Mouse (Mus musculus) hindbrain, embryonic 15.5 days (tissue): ENCODE results near the gene Notch1. TPM values are rescaled to one million over a fixed set of nuclear protein-coding genes. Genes with fewer than 3 reads are reported as not detected.

Experiments
- ATAC-seq: fragments of 200-750 bp; cut with Nextera tagmentation; 2 replicates; pipeline ENCODE4 v1.8.0; 2017; ENCODE audit warnings: low read depth, moderate number of reproducible peaks, moderate TSS enrichment; ENCODE audit not compliant: low FRiP score
- H3K27ac ChIP-seq: fragments of 300-500 bp; sonication (generic); replicated peaks from 2 replicates; pipeline ENCODE4 v1.5.1; 2015; ENCODE audit warnings: mild to moderate bottlenecking, inconsistent platforms
- H3K27me3 ChIP-seq: fragments of 300-500 bp; sonication (generic); 2 replicates; pipeline ENCODE4 v1.6.1; 2015; ENCODE audit warnings: control low read depth, inconsistent platforms
- H3K36me3 ChIP-seq: fragments of 300-500 bp; sonication (generic); 2 replicates; pipeline ENCODE4 v1.6.1; 2015; ENCODE audit warnings: control low read depth, inconsistent platforms
- H3K4me1 ChIP-seq: fragments of 300-500 bp; sonication (generic); replicated peaks from 2 replicates; pipeline ENCODE4 v1.6.1; 2015; ENCODE audit warnings: control low read depth, inconsistent platforms
- H3K4me2 ChIP-seq: fragments of 300-500 bp; sonication (generic); 2 replicates; pipeline ENCODE4 v1.6.1; 2015; ENCODE audit warnings: moderate library complexity, mild to moderate bottlenecking, inconsistent platforms
- H3K4me3 ChIP-seq: fragments of 300-500 bp; sonication (generic); 2 replicates; pipeline ENCODE4 v1.5.1; 2015; ENCODE audit warnings: mild to moderate bottlenecking, inconsistent platforms
- H3K9ac ChIP-seq: fragments of 300-500 bp; sonication (generic); 2 replicates; pipeline ENCODE4 v1.6.1; 2015; ENCODE audit warnings: inconsistent platforms
- H3K9me3 ChIP-seq: fragments of 300-500 bp; sonication (generic); 2 replicates; pipeline ENCODE4 v1.6.1; 2016; ENCODE audit warnings: control low read depth, inconsistent platforms
- WGBS: fragments of 180-500 bp; shearing (Covaris S2); methylation state at CpG from one replicate; pipeline ENCODE4 v1.1.7; 2015; 5-methylcytosine and 5-hydroxymethylcytosine counted together
- polyA plus RNA-seq: library from polyadenylated mRNA; unstranded; fragments of >200 nt; fragmentation: Nextera tagmentation; extraction: Ambion mirVana; gene quantifications from 2 replicates; pipeline ENCODE4 v1.2.1, GENCODE M21; 2015

The Notch1 gene
- polyA plus RNA-seq, 1 experiment from 2014 or later, result 16.3 TPM

DNA sequence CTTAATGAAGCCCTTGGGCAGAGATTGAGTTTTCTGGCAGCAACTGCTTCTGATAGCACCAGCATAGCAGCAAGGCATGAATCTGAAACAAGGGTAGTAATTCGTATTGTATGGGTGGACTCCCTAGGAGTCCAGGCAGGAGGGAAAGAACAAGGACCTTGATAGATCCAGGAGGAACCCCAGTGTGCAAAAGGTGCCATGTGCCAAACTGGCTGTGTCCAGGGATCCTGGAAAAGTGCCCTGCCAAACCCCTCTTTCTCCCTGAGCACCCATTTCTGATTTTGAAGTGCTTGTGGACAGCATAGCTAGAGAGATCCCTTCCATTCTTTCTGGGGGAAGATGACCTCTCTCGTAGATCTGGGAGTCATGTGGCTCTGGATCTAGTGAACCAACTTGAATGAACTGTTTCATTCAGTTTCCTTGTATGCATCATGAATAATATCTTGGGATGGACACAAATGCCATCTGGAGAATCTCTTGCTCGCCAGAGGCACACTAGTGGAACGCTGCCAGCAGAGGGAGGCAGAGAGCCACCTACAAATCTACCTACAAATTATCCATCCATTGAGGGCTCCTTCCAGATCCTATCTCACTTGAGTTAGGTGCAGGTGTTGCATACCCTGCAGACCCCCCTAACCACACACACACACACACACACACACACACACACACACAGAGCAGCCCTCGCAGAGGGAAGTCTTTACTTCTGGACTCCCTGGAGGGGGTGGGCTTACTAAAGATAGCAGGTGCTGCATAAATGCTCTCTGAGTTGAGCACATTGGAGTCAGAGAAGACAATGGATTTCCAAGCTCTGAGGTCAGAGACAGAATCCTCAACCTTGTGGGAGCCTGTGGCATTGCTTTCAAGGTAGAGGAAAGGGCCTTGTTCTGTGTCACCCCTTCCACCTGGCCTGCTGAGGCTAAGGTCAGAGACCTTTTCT, 67.1 kb downstream of the Notch1 start:
- Histone ChIP-seq H3K9me3 (no peaks in the 10 kb centered on the region), H3K9ac (no peak overlapping the region), H3K27ac (0 out of 2 replicates have a peak overlapping the region, but pooled peaks have one; percentile 18), H3K4me2 (no peak overlapping the region), H3K36me3 (no peaks in the 10 kb centered on the region), H3K27me3 (no peaks in the 10 kb centered on the region), H3K4me1 (peaks cover 34% of the 10 kb centered on the region), H3K4me3 (no peak overlapping the region)
- WGBS, result 21% methylated on average over 5 of the region's 5 CpGs
- no peak for ATAC-seq

DNA sequence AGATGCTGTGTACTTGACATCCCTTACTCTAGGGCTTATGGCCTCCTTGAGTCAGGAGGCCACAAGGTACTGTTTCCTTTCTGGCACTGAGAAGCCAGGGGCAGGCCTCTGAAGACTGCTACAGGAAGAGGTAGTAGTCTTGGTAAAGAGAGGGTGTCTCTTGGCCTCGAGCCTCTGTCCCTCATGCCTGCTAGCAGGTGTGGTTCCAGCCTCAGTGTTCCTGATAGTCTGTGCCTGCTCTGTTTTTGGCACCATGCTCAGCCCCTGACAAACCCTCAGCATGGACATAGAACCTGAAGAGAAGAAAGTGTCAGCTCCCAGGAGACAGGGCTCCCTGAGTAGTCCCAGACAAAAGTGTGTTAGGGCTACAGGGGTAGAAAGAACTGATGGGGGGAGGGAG, 69.0 kb downstream of the Notch1 start:
- Histone ChIP-seq H3K4me2 (no peak overlapping the region; the same call in 1 of the 2 replicates), H3K27me3 (no peaks in the 10 kb centered on the region), H3K9me3 (no peaks in the 10 kb centered on the region), H3K4me1 (peaks cover 51% of the 10 kb centered on the region), H3K9ac (no peak overlapping the region), H3K4me3 (no peak overlapping the region), H3K36me3 (no peaks in the 10 kb centered on the region), H3K27ac (no peak overlapping the region)
- ATAC-seq, result no peak
- 95% methylated on average over 1 of the region's 1 CpGs for WGBS

DNA sequence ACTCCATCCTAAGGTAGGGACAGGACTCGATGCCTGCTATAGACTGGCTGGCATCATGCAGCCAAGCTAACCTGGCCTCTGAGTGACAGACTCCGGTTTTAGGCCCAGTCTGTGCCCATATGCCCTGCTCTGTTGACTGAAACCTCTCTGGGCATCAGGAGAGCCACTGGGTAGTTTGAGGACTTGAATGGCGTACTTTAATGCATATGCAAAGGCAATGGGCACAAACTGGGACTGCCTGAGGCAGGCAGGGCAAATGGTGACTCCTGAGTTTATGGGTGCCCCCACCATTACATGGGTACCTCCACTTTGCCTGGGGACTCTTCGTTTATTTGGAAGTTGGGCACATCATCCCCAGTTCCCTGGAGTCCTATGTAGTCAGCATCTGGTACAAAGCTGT, 69.8 kb downstream of the Notch1 start:
- ATAC-seq, result no peak
- Histone ChIP-seq H3K4me3 (peak overlapping the region; percentile 65), H3K27ac (0 out of 2 replicates have a peak overlapping the region, but pooled peaks have one; percentile 18), H3K4me2 (peak overlapping the region; percentile 81), H3K4me1 (peaks cover 51% of the 10 kb centered on the region), H3K27me3 (no peaks in the 10 kb centered on the region), H3K9ac (peak overlapping the region; percentile 61), H3K9me3 (no peaks in the 10 kb centered on the region), H3K36me3 (peaks cover 1% of the 10 kb centered on the region; the same call in 1 of the 2 replicates)
- 78% methylated on average over 4 of the region's 4 CpGs for WGBS

DNA sequence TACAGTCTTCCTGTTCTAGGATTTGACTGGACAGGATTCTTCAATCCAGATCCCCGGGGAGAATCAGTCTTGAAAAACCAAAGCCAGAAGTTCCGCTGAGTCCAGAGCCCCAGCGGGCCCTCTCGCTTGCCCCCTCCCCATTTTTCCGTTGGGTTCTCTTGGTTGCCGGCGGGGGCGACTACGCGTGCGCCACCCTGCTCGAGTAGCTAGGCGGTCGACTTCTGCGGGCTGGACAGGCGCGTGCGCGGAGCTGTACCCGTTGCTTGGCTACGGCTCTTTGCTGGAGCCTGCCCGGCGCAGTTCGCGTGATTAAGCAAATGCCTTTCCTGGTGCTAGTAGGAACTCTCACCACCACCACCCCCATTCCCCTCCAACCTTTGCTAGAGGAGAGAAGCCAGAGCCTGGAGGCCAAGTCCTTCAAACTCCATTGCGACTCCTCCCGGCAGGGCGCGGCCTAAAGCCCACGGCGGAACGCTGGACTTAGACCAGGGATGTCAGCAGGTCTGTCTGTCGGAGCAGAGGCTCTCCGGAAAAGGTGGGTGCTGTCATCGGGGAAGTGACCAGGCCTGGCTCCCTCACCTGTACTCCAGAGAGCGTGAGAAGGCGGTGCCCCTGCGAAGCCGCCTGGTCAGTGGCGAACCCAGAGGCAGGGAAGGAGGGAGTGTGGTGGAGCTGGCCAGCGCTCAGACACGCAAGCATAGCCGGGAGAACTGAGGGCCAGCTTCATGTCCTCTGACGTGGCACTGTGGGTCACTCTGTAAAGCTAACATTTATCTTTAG, 70.6 kb downstream of the Notch1 start:
- H3K27ac ChIP-seq, result peak overlapping the region; percentile 94
- under 1% methylated on average over 44 of the region's 44 CpGs for WGBS
- H3K36me3 ChIP-seq, result peaks cover 10% of the 10 kb centered on the region
- peak overlapping the region; percentile 61 for H3K9ac ChIP-seq
- H3K9me3 ChIP-seq, result no peaks in the 10 kb centered on the region
- peak; percentile 91 for ATAC-seq
- peak overlapping the region; percentile 81 for H3K4me2 ChIP-seq
- H3K27me3 ChIP-seq, result no peaks in the 10 kb centered on the region
- peaks cover 51% of the 10 kb centered on the region for H3K4me1 ChIP-seq
- H3K4me3 ChIP-seq, result peak overlapping the region; percentile 65

DNA sequence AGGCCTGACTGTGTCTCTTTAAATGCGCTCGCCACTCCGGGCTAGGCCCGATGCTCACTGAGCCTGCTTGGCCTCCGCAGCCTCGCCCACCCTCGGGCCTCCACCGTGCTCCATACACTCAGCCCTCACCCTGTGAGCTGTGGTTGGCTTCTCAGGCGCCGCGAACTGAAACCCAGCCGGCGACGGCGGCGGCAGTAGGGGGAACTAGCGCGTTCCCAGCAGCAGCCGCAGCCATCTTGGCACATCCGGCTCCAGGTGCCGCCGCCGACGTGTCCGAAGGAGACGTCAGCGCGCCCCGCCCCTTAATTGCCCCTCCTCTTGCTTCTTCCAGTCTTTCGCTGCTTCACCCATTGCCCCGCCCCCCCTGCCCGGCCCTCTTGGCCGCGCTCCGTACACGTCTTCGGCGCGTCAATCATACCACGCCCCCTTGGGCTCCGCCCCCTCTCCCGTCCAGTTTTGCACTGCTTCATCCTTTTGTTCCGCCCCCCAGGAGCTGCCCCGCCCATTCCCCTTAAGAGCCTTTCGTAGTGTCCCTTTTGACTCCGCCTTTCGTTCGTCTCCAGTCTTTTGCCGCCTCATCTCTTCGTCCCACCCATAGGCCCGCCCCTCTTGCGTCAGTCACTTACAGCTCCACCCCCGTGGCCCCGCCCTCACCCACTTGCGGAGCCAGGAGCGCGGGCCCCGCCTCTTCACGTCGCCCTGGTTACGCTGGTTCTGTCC, 71.4 kb downstream of the Notch1 start, which contains the start of gene Sec16a:
Gene Sec16a, minus strand, starts transcription at position 271 of the 720 bp plus-strand sequence.
- Histone ChIP-seq H3K9ac (peak within 1 kb of the TSS; percentile 79), H3K27ac (peak within 1 kb of the TSS; percentile 94), H3K4me1 (peaks cover 51% of the 10 kb centered on the region), H3K9me3 (no peaks in the 10 kb centered on the region), H3K27me3 (no peaks in the 10 kb centered on the region), H3K4me3 (peak within 1 kb of the TSS; percentile 65), H3K36me3 (peaks cover 17% of the 10 kb centered on the region), H3K4me2 (peak within 1 kb of the TSS; percentile 84)
- peak; percentile 94 for ATAC-seq
- under 1% methylated on average over 57 of the region's 61 CpGs for WGBS

DNA sequence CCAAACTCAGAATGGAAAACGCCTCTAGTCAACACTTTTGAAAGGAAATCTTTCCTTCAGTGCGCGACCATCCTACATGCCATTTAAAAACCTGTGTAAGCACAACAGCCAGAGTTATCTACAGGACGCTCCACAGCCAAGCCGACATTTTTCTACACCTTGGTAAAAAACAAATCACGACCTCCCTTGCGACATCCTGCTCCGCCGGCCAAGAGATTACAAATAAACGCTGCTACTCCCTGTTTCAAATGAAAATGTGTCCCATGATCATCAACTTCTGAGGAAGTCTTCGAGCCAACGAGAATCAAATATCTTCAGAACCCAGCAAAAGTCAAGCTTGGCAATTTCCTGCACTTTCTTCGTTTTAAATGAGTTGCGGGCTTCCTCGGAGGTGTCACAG, 72.1 kb downstream of the Notch1 start:
- Histone ChIP-seq H3K27ac (peak overlapping the region; percentile 94), H3K27me3 (no peaks in the 10 kb centered on the region), H3K4me1 (peaks cover 47% of the 10 kb centered on the region), H3K4me3 (peak overlapping the region; percentile 65), H3K9me3 (no peaks in the 10 kb centered on the region), H3K9ac (peak overlapping the region; percentile 79), H3K36me3 (peaks cover 24% of the 10 kb centered on the region), H3K4me2 (peak overlapping the region; percentile 84)
- ATAC-seq, result no peak
- 7% methylated on average over 15 of the region's 15 CpGs for WGBS

DNA sequence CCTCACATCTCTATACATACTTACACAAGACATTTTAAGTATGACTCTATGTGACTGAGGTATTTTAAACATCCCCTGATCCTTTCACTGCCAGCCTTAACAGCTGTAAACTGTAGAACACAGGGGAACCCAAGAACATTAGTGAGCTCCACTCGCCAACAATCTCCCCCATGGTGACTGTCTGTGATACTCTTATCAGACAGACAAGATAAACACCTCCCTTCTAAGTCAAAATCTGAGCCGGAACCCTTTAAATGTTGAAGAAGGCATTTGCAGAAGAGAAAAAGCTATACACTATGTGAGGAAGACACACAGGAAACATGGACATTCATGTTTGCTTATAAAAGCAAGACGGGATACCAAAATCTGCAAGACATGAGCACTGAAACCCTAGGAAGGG, 72.6 kb downstream of the Notch1 start:
- Histone ChIP-seq H3K4me1 (peaks cover 42% of the 10 kb centered on the region), H3K36me3 (peaks cover 29% of the 10 kb centered on the region), H3K9me3 (no peaks in the 10 kb centered on the region), H3K4me3 (peak overlapping the region; percentile 65), H3K27me3 (no peaks in the 10 kb centered on the region), H3K9ac (peak overlapping the region; percentile 79), H3K4me2 (peak overlapping the region; percentile 84), H3K27ac (0 out of 2 replicates have a peak overlapping the region, but pooled peaks have one; percentile 94)
- ATAC-seq, result no peak
- WGBS, result 67% methylated on average over 3 of the region's 3 CpGs

DNA sequence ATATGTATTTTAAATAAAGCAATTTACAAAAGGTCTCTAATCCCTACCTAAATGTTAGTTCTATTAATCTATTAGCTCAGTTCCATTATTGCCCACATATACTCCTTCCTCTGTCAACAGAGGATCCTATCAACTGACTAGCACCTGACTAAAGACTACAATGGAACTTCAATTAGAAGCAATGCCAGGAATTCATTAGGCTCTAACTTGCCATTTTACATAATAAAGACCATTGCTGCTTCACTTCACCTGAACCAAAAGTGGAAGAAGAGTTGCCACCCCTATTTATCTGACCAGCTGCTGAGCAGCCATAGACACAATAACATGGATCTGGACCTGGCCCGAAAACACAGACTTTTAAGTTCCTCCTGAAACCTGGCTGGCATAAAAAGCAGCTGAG, 73.6 kb downstream of the Notch1 start:
- Histone ChIP-seq H3K4me2 (peak overlapping the region; percentile 84; the same call in 1 of the 2 replicates), H3K36me3 (peaks cover 40% of the 10 kb centered on the region), H3K9me3 (no peaks in the 10 kb centered on the region), H3K27ac (no peak overlapping the region), H3K4me3 (no peak overlapping the region), H3K27me3 (no peaks in the 10 kb centered on the region), H3K9ac (no peak overlapping the region), H3K4me1 (peaks cover 41% of the 10 kb centered on the region)
- ATAC-seq, result no peak
- WGBS, result 81% methylated on average over 1 of the region's 1 CpGs

DNA sequence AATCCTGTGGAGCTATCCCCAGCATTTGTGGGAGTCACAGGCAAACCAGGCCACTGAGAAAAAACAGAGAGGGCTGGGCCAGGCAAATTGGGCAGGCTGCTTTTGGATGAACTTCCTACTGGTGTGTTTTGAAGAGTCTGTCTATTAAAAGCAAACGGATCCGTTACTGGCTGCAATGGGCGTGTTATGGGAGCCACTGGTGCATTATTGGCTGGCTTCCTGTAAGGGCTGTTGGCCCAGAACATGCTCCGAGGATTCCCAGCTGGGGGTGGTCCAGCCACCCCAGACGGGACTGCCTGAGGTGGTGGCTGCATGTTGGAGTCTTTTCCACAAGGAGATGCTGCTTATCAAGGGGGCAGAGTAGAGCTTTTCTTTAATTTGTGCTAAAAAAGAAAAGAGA, 74.8 kb downstream of the Notch1 start:
- no peaks in the 10 kb centered on the region for H3K9me3 ChIP-seq
- no peak overlapping the region for H3K9ac ChIP-seq
- peaks cover 40% of the 10 kb centered on the region for H3K4me1 ChIP-seq
- no peak overlapping the region for H3K4me2 ChIP-seq
- WGBS, result 80% methylated on average over 5 of the region's 5 CpGs
- no peaks in the 10 kb centered on the region for H3K27me3 ChIP-seq
- H3K4me3 ChIP-seq, result no peak overlapping the region
- no peak overlapping the region for H3K27ac ChIP-seq
- H3K36me3 ChIP-seq, result peaks cover 41% of the 10 kb centered on the region
- ATAC-seq, result no peak

DNA sequence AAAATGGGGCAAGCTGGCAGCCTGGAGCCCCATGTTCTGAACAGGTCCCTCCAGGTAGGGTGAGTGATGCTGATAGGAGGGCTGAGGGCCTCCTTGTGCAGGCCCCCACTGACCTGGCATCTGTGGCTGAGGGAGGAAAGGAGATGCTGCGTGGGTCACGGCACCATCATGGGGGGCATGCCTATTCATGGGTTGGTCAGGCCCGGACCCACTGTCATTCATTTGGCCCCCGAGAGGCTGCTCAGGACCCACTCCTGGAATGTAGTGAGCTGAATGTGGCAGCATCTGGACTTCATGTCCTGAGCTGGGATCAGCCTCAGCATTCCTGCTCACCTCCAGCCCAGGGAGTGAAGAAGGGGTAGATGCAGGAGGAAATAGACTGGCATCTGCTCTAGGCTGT, 75.2 kb downstream of the Notch1 start:
- no peaks in the 10 kb centered on the region for H3K27me3 ChIP-seq
- no peak overlapping the region for H3K4me3 ChIP-seq
- H3K9ac ChIP-seq, result no peak overlapping the region
- H3K9me3 ChIP-seq, result no peaks in the 10 kb centered on the region
- ATAC-seq, result no peak
- peaks cover 37% of the 10 kb centered on the region for H3K4me1 ChIP-seq
- no peak overlapping the region for H3K27ac ChIP-seq
- 95% methylated on average over 4 of the region's 4 CpGs for WGBS
- no peak overlapping the region for H3K4me2 ChIP-seq
- peaks cover 41% of the 10 kb centered on the region for H3K36me3 ChIP-seq

DNA sequence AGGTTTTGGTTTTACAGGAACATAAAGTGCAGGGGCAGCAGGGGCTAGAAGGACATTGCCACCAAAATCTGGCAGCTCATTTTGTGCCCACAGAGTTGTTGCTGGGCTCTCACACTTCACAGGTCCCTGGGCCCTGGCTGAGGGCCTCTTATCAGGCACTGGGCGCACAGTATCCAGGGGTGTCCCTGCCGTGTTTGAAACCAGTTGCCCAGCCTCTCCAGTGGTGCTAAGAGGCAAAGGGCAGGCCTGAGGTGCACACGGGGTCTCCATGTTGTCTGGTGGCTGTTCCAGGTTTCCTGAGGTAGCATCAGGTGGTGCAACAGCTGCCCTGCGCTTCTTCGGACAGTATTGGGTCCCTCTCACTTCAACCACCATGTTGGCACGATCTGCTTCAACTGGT, 76.8 kb downstream of the Notch1 start:
- Histone ChIP-seq H3K27ac (no peak overlapping the region), H3K27me3 (no peaks in the 10 kb centered on the region), H3K9me3 (no peaks in the 10 kb centered on the region), H3K4me3 (no peak overlapping the region), H3K36me3 (peaks cover 52% of the 10 kb centered on the region), H3K4me1 (peaks cover 34% of the 10 kb centered on the region), H3K9ac (no peak overlapping the region), H3K4me2 (no peak overlapping the region)
- no peak for ATAC-seq
- 96% methylated on average over 6 of the region's 6 CpGs for WGBS
